Mouse (Mus musculus) brain, adult 2 months (tissue): ENCODE measurements around the gene Snrnp70.
A peak's percentile ranks its signal among the peaks of the same experiment; 100 is the strongest.
"Not testable (repeated sequence)": the region's sequence is repeated elsewhere in the genome, so short reads cannot be mapped to it uniquely, and the experiment has no call there.

Experiments used
- DNase-seq: peaks from one replicate; pipeline ENCODE4 v3.0.0; 2011; ENCODE audit warnings: low read depth, low spot score

Gene Snrnp70

DNA sequence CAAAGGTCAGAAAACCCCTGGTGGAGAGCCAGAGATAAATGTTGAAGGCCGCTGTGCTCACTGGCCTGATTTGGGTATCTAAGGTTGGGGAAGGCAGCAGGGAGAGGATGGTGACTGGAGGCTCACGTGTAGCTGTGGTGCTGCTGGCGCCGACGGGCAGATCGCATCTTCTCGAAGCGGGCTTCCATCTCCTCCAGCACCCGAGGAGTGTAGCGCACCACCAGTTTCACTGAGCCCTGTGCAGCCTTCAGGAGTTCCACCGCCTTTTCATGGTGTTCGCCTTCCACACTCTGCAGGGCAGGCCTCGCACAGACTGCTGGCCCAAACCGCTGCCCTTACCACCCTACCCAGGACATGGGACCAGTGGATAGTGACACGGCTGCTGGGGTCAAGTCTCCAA, 27.4 kb downstream of the Snrnp70 start:
- peak; percentile 59 for DNase-seq

DNA sequence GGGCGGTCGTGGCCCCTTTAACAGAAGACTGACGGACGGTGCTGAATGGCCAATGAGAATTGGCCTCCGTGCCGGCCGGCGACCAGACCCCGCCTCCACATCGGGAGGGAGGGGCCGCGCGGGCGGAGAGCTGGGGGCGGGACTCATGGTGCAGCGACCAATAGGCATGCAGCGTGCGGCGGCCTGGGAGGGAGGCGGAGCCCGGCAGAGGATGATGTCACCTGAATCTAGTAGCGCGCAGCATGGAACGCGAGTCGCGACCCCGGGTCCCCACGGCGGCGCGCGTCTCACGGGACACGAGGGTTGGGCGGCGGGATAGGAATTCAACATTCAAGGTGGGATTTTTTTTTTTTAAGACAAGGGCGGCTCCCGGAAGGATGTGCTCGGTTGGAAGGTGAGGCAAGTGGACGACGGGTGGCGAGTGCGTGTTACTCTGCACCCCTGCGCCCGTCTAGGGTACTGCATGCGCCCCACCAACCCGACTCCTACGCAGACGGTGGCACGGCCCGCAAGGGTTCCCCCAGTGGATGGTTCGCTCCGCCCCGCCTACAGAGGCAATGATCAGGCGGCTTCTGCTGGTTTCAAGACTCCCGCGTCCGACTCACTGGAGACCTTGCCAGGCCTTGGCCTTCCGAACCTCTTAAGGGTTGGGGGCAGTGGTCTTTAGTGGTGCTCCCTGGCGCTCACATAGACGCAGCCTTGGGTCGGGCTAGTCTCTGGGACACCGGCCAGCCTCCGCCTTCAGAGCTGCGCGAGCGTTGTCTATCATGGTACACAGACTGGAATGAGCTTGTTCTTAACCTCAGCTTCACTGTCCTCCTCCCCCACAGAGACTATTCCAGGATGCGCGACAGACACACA, 28.3 kb downstream of the Snrnp70 start:
- peak; percentile 99 for DNase-seq

DNA sequence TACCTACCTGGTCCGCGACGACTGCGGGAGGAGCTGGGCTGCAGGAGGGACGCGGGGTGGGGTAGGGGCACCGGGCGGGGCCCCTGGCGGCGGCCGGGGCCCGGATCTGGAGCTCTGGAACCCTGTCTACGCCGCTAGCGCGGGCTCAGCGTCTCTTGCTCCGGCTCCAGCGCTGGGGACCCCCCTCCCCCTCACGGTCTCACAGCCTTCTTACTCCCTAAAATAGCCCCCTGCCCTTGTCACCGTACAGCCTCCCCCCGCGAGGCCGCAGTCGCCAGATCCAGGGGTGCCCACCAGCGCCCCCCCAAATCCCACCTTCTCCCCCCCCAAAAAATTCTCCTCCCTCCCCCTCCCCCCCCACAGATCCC, 28.9 kb downstream of the Snrnp70 start, which contains the start of gene Ppfia3:
Gene Ppfia3 (minus strand): TSS at position 368 of the 368 bp plus-strand sequence.
- no peak for DNase-seq

DNA sequence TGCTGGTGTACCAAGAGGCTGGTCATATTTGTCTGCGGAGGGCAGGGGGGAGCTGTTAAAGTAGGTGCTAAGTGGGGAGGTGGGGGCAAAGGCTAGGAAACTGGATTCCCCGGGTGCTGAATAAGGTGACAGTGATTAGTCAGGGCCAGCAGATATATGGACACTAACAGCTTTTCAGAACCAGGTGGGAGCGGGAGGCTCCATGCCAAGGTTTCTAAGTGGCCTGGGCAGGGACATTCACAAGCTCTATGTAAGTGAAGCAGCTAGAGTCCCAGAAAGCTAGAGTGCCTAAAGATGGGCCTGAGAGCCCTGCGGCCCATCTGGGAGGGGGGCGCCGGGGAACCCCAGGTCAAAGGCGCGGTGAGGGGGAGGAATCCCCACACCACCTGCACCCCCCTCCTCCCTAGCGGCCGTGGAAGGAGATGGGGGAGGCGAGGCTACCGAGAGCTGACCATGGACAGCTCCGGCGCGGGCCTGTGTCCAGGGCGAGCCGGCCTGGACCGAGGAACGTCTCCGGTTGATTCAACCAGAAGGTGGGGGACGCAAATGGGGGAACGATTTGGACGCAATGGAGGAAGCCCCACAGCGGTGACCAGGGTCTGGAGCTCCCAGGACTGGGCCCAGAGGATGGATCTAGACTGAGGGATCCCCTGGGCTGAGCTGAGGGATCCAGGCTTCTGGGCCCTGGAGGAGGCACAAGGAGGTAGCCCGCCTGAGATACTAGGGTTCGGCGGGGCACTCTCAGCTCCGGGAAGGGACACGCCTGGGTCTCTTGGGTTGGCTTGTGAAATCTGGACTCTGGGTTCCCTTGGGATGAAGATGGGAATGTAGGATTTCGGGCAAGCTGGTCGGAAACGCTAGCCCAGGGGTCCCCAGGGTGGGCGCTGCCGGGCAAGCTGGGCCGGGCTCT, 29.5 kb downstream of the Snrnp70 start:
- peak; percentile 75 for DNase-seq

DNA sequence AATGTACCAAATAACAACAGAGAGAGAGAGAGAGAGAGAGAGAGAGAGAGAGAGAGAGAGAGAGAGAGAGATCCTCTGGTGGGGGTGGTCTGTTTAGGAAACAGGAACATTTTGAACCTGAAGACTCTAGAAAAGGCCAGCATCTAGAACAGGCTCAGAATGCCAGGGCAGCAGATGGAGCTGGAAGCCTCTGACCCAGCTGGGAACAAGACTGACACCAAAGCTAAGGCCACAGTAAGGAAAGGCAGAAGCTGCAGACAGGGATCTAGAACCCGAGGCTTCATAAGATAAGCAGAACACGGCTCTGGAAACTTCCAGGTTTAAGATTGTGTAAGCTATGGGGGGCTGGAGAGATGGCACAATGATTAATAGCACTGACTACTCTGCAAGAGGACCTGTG, 31.6 kb downstream of the Snrnp70 start:
- peak; percentile 53 for DNase-seq

DNA sequence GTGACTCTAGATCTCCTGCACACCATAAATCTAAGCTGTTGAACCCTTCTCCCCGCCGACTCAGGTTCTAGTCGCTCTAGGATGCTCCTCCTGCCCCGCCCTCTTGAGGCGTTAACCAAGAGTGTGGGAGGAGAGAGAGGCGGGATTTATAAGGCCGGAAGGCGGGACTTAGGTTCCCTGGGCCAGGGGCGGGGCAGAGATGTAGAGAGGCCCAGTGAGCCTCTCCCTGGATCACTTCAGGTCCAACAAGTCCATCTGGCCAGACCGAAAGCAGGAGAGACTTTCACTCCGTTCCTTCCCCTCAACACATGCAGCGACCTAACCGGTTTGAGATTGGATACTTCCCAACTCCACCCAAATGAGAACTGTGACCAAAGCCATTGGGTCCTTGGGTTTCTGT, 32.7 kb downstream of the Snrnp70 start:
- DNase-seq, result peak; percentile 91

DNA sequence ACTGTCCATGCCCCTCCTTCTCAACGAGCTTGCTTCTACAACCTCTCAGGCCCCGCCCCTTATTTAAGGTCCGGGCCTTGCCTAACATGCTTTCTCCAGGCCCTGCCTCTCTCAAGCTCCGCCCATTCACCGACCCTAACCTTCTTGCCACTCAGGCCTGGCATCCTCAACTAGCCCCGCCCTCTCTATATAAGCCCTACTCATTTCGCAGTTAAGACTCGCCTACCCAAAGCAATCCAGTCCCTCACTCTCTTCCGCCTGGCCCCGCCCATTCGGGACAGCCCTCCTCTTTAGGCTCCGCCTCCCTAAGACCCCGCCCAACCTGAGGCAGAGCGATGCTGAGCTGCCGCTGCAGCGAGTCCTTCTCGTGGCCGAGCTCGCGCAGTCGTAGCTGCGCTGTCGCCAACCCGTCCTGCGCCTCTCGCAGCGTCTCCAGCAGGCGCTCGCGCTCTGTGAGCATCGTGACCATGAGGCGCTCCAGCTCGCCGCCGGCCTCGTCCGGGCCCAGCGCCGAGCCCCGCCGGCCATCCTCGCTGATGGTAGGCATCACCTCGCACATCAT, 34.2 kb downstream of the Snrnp70 start:
- DNase-seq, result peak; percentile 95

DNA sequence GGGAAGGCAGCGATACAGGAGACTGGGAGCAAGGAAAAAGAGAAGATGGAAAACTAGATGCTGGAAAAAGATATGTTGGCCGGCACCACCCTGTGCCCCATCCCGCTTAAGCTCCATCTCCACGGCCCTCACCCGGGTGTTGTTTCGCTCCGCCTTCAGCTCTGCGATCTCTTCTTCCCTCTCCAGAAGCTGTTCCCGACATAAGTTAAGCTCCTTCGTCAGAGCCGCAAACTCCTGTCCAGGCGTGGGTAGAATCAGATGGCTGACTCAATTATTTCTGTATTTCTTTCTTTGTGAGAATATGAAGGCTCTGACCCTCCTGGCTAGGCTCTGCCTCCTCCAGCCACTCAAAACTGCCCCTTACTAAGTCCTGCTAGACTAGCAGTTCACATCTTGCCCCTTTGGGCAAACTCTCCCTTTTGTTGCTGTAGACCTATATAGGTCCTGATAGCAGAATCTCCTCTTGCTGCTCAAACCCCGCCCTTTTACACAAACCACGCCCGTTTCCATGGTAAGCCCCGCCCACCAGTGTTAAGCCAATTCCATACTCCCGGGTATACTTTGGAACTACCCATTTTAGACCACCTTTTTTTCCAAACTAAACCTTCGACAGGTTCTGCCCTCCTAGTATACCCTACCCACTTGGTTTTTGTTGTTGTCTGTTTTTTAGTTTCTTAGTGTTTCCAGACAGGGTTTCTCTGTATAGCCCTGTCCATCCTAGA, 35.0 kb downstream of the Snrnp70 start:
- DNase-seq, result peak; percentile 66

DNA sequence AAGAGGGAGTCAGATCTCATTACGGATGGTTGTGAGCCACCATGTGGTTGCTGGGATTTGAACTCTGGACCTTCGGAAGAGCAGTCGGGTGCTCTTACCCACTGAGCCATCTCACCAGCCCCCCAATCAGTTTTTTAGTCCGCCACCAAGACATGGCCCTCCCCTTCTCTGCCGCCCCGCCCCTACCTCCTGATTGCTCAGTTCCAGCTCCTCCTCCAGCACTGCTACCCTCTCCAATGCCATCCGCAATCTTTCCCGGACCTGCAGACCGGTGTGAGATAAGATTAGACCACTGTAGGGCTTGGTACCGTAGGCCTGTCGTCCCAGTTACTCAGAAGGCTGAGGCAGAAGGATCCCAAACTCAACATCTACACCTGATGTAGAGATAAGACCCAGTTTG, 36.5 kb downstream of the Snrnp70 start:
- not testable (repeated sequence) for DNase-seq

DNA sequence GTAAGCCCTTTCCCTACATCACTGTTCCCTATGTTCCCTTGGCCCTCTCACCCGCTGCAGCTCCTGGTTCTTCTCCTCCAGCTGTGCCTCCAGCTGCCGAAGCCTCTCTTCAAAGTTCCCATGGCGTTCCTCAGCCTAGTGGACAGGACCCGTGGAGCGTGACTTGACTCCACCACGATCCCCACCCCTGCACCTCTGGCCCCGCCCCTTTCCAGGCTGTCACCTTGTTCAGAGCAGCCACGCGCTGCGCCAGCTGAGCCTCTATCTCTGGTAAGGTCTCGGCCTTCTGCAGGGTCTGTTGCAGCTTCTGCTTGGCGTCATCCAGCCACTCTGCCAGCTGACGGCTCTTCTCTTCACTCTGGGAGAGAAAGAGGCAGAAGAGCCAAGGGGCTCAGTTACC, 39.5 kb downstream of the Snrnp70 start:
- no peak for DNase-seq

DNA sequence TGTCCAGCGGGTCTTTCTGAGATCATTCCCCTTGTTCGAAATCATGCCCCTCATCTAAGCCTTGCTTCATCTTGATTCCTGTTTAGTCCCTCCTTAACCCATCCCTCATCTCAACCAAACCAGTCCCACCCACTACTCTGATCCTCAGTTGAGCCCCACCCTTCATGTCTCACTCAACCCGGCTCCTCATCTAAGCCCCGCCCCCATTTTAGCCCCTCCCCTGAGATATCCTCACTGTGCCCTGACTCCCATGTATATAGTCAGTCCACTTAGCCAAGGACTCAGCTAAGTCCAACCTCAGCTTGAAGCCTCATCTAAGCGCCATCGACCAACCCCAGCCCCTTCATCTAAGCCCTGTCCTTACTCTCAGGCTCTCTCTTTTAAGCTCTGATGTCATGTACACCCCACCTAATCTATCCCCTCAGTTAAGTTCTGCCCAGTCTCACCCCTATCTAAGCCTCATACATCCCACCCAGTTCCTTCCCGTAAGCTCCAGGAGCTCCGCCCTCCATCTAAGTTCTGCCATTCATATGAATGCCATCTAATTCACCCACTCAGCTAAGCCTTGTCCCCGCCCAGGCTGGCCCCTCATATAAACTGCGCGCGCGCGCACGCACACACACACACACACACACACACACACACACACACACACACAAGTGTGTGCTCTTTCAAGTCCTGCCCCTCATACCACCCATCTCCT, 40.1 kb downstream of the Snrnp70 start:
- DNase-seq, result no peak

DNA sequence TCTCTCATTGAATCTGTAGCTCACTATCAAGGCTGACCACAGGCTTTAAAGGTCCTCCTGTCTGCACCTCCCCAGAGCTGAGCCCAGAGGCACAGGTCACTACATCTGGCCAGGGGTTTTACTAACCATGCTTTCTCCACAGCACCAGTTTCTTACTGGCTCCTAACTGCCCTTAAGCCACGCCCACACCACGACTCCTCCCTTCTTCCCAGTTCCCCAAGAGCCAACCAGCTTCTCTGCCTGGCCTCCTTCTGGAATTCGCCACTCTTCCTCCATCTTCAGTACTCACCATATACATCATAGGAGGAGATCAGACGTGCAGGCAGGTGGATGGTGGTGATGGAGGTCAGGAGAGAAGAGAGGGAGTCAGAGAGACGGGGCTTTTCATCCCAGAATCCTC, 42.5 kb downstream of the Snrnp70 start:
- DNase-seq, result no peak

DNA sequence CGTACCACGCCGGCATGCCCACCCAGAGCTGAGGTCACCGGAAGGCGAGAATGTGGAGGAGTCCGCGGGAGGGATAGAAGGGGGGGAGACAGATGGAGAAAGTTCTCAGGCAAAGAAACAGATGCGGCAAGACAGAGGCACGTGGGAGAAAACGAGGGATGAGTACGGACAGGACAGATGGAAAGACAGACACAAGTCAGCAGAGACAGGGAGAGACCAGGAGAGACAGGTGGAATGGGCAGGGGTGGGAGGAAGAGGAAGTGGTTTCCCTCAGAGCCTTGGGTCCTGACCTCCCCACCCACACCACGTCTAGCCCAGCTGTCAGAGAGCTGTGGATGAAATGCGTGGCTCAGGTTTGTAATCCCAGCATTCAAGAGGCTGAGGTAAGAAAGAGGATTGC, 48.6 kb downstream of the Snrnp70 start:
- no peak for DNase-seq

DNA sequence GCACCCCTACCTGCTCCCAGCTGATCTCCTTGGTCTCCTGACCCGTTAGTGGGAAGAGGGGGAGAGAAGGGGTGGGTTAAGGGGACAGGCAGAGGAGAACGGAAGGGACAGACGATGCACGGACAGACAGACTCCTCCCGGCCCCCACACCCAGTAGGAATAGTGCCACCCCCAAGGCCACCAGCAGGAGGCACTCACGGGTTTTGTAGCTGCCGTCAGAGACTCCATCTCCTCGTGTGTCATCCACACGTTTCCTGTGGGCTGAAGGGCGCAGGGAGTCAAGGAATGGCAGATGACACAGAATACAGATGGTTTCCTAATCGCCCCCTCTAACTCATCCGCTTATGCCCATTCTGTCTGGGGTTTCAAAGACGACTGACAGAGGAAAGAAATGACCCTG, 52.0 kb downstream of the Snrnp70 start:
- DNase-seq, result no peak

DNA sequence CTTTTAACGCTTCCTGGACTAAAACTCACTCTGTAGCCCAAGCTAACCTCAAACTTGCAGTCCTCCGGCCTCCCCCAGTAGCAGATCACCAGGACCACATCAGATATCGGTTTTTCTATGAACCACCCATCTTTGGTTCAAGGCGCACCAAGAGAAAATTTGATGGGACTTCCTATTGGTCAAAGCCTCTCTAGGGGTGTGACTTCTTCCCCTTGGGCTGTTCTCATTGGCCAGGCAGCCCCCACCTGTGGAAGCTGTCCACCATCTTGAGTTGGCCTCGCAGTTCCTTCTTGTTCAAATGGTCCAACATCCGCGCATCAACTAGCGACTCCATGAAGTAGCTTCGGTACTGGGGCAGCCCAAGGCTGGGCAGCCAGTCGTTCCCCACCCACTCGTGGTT, 53.5 kb downstream of the Snrnp70 start:
- DNase-seq, result no peak

DNA sequence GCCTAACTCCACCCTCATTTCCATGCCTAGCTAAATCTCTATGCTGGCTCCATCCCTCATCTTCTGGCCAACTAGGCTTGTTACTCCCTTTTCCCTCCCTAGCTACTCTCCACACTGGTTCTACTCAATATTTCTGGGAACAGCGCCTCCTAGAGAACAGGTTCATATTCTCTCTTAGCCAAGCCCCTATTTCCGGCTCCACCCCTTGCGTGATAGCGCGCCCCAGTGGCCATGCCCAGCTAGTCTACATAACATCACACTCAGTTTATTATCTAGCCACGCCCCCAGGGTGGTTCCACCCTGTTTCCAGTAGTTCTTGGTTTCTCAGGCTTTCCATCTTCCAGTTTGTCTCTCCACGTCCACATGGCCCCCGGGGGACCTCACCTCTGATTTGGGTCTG, 54.2 kb downstream of the Snrnp70 start:
- DNase-seq, result peak; percentile 93

DNA sequence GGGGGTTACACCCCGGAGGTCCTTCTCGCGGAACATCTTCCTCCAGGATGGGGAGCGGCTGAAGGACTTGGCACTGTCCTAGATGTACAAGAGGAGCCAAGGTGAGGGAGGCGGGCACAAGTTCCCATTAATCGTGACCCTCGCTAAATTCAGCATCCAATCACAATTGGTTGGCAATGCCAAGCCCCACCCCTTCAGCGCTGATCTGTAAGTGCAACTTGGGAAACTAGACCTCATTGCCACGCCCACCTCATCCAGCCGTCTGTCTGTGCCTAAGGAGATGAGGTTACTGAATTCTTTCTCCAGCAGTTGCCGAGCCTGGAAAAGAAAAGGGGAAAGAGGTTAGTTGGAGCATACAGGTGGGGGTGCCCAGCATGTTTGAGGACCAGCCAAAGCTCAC, 54.9 kb downstream of the Snrnp70 start:
- peak; percentile 42 for DNase-seq

DNA sequence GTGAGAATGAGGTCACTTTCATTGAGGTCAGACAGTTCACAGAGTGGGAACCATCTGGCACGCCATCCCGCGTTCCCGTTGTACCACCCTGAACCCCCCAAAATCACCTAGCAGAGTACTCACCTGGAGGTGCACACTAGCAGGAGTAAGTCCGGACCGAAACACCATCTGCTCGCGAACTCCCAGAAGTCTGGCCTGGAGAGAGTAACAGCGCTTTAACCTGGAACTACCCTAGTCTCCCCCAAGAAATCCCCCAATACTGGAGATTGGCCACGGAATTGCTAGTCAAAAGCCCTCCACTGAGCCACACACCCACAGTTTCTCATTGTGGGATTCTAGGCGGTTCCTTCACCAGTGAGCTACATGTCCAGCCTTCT, 55.5 kb downstream of the Snrnp70 start:
- DNase-seq, result no peak

DNA sequence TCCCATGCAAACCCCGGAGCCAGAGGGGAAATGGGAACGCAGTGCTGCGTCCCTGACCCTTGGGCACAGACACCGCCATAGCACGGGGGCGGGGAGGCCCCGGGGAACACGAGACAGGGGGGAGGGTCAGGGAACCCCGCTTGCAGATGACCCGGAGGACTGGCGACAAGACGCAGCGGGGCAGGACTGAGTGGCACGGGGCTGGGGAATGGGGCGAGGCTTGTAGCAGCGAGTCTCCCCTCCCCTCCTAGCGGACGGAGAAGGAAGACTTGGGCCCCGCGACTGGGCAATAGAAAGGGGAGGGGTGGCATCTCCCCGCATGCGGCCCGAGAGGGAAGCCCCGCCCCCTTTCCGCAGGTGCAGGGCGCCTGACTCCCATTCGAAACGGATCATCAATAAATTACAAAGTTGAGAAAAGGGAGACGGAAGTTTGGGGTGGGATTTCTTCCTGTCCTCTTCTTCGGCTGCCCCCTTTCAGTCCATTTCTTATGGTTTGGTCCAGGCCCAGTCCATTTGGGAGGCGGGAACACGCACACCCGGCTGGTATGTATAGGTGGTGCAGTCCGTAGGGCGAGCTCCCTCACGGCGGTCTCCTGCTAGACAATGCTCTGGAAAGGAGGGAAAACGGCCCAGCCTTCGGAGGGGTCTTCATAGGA, 56.0 kb downstream of the Snrnp70 start:
- peak; percentile 76 for DNase-seq

DNA sequence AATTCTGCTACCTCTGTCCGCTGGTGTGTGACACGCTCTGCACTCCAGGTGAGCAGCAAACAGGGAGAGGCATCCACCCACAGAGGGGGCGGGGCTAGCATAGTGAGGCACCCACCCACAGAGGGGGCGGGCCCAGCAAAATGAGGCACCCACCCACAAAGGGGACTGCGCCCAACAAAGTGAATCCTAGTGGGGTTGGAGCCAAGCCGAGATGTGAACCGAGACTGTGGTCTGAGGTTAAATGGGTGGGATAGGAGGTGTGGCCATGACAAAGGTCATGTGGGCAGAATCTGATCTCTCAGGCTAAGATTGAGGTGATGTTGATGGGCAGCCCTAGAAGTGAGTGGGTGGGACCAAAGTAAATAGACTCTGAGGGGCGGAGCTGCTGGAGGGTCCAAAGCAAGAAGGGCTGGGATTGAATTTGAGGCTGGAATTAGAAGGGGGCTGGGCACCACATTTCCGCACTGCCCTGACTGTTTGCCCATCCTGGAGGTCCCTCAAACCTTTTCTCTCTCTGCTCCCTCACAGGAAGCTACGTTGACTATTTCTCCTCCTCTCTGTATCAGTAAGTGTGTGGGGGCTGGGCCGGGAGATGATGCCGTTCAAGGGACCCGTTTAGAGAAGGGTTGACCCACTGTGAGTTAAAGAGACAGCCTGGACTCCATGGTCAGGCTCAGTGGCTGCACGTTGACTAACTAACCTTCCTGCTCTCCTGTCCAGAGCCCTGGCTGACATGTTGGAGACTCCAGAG, 57.2 kb downstream of the Snrnp70 start:
- DNase-seq, result no peak
